Mouse (Mus musculus) hindbrain, embryonic 16.5 days (tissue): ENCODE measurements around the gene Gng2. TPM values are rescaled to one million over a fixed set of nuclear protein-coding genes. Genes with fewer than 3 reads are reported as not detected.

Source experiments
- ATAC-seq: fragments of 200-750 bp; cut with Nextera tagmentation; 2 replicates; pipeline ENCODE4 v1.8.0; 2017; ENCODE audit warnings: moderate TSS enrichment, moderate library complexity
- H3K27ac ChIP-seq: fragments of 300-500 bp; sonication (generic); 2 replicates; pipeline ENCODE4 v1.5.1; 2014; ENCODE audit warnings: low read depth, mild to moderate bottlenecking, control low read depth, low read length, moderate library complexity
- H3K27me3 ChIP-seq: fragments of 300-500 bp; sonication (generic); replicated peaks from 2 replicates; pipeline ENCODE4 v1.6.1; 2014; ENCODE audit warnings: low read length; ENCODE audit not compliant: control insufficient read depth, insufficient read depth
- H3K36me3 ChIP-seq: fragments of 300-500 bp; sonication (generic); 2 replicates; pipeline ENCODE4 v1.6.1; 2014; ENCODE audit warnings: mild to moderate bottlenecking, low read length, moderate library complexity, mixed read lengths; ENCODE audit not compliant: control insufficient read depth, insufficient read depth
- H3K4me1 ChIP-seq: fragments of 300-500 bp; sonication (generic); 2 replicates; pipeline ENCODE4 v1.6.1; 2014; ENCODE audit warnings: low read depth, low read length; ENCODE audit not compliant: control insufficient read depth, insufficient read depth
- H3K4me2 ChIP-seq: fragments of 300-500 bp; sonication (generic); 2 replicates; pipeline ENCODE4 v1.6.1; 2014; ENCODE audit warnings: mild to moderate bottlenecking, low read length, control low read depth, moderate library complexity
- H3K4me3 ChIP-seq: fragments of 300-500 bp; sonication (generic); 2 replicates; pipeline ENCODE4 v1.5.1; 2014; ENCODE audit warnings: mild to moderate bottlenecking, low read length, control low read depth, moderate library complexity
- H3K9ac ChIP-seq: fragments of 300-500 bp; sonication (generic); 2 replicates; pipeline ENCODE4 v1.6.1; 2014; ENCODE audit warnings: low read depth, mild to moderate bottlenecking, control low read depth, low read length, moderate library complexity
- H3K9me3 ChIP-seq: fragments of 300-500 bp; sonication (generic); 2 replicates; pipeline ENCODE4 v1.6.1; 2014; ENCODE audit warnings: mild to moderate bottlenecking, low read length, moderate library complexity; ENCODE audit not compliant: control insufficient read depth
- WGBS: fragments of 180-500 bp; shearing (Covaris S2); extraction: QIAGEN DNeasy Blood & Tissue Kit; methylation state at CpG from one replicate; pipeline ENCODE4 v1.1.7; 2014; 5-methylcytosine and 5-hydroxymethylcytosine counted together
- polyA plus RNA-seq: library from polyadenylated mRNA; unstranded; fragments of >200 nt; fragmentation: Nextera tagmentation; extraction: Ambion mirVana; gene quantifications from 2 replicates; pipeline ENCODE4 v1.2.1, GENCODE M21; 2015

The Gng2 gene
- polyA plus RNA-seq, 1 experiment from 2014 or later = 362 TPM

DNA sequence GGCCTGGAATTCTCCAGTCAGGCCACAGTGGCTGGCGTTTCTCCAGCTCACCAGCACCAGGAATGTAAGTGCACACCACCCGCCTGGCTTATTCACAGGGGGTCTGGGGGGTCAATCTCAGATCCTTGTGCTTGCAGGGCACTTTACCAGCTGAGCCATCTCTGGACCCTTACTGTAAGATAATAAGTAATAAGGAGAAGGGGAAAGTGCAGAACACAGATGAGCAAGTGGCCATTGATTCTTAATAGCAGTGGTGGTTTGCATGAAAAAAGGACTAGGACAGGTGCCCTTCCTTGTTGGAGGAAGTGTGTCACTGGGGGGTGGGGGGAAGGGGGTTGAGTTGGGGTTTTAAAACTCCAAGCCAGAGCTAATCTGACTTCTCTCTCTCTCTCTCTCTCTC is 50.3 kb downstream of the Gng2 start:
- 71% methylated on average over 2 of the region's 2 CpGs for WGBS
- Histone ChIP-seq H3K9me3 (no peaks in the 10 kb centered on the region), H3K27ac (no peak overlapping the region), H3K4me2 (no peak overlapping the region), H3K9ac (no peak overlapping the region), H3K36me3 (no peaks in the 10 kb centered on the region), H3K4me1 (no peaks in the 10 kb centered on the region), H3K4me3 (no peak overlapping the region), H3K27me3 (no peaks in the 10 kb centered on the region)
- ATAC-seq = no peak

DNA sequence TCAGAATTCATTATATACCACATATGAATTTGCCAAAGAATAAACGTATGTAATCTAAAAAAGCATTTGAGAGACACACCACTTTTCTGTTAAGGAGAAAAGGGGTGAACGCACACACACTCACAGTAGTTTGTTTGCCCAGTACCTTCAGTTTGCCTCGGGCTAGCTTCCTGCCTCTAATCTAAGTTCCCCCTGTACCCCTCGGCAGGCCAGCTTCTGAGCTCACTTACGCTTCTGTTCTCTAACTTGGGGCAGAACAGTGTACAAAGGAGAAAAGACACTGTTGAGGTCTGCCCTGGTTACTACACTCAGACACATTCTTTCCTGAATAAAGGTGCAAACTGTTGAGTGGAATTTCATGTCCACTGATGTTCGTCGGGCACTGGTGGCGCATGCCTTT is 51.1 kb downstream of the Gng2 start:
- Histone ChIP-seq H3K4me3 (no peak overlapping the region), H3K27me3 (no peaks in the 10 kb centered on the region), H3K9ac (no peak overlapping the region), H3K27ac (no peak overlapping the region), H3K4me1 (no peaks in the 10 kb centered on the region), H3K4me2 (no peak overlapping the region), H3K36me3 (no peaks in the 10 kb centered on the region), H3K9me3 (no peaks in the 10 kb centered on the region)
- WGBS = 86% methylated on average over 8 of the region's 8 CpGs
- no peak for ATAC-seq

- Histone ChIP-seq H3K9me3 (no peaks in the 10 kb centered on the region), H3K4me3 (no peak overlapping the region), H3K27ac (no peak overlapping the region), H3K36me3 (no peaks in the 10 kb centered on the region), H3K9ac (no peak overlapping the region), H3K4me2 (no peak overlapping the region), H3K4me1 (peaks cover 3% of the 10 kb centered on the region), H3K27me3 (no peaks in the 10 kb centered on the region)
- no peak for ATAC-seq
- 75% methylated on average over 6 of the region's 6 CpGs for WGBS
Measured at GRCm38 (mm10) chr14:19925157-19925556, 52.3 kb downstream of the Gng2 start.

DNA sequence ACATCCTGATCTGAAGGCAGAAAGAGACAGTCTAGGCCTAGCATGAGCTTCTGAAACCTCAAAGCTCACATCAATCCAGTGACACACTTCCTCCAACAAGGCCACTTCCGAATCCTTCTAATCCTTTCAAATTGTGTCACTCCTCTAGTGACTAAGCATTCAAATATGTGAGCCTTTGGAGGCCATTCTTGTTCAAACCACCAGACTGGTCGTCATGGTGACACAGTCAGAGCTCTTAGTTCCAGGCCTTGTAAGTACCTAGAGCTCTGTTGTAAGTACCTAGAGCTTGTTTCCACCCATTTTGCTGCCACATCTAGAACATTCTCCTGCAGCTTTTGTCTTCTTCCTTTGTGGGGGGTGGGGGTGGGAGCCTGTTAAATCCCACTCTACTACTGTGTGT is 53.3 kb downstream of the Gng2 start:
- Histone ChIP-seq H3K9ac (no peak overlapping the region), H3K27me3 (no peaks in the 10 kb centered on the region), H3K27ac (no peak overlapping the region), H3K4me2 (no peak overlapping the region), H3K4me3 (no peak overlapping the region), H3K9me3 (no peaks in the 10 kb centered on the region), H3K4me1 (peaks cover 9% of the 10 kb centered on the region), H3K36me3 (no peaks in the 10 kb centered on the region)
- ATAC-seq = no peak
- 88% methylated on average over 2 of the region's 2 CpGs for WGBS

- no peaks in the 10 kb centered on the region for H3K9me3 ChIP-seq
- WGBS = 12% methylated on average over 13 of the region's 13 CpGs
- ATAC-seq = peak; percentile 83
- peak overlapping the region; percentile 44 for H3K27ac ChIP-seq
- H3K27me3 ChIP-seq = no peaks in the 10 kb centered on the region
- no peak overlapping the region for H3K4me3 ChIP-seq
- H3K4me2 ChIP-seq = no peak overlapping the region
- peaks cover 9% of the 10 kb centered on the region for H3K4me1 ChIP-seq
- H3K9ac ChIP-seq = no peak overlapping the region
- H3K36me3 ChIP-seq = no peaks in the 10 kb centered on the region
Measured at GRCm38 (mm10) chr14:19920254-19920691, 57.2 kb downstream of the Gng2 start.

- Histone ChIP-seq H3K36me3 (peaks cover 4% of the 10 kb centered on the region; the same call in 1 of the 2 replicates), H3K9ac (no peak overlapping the region), H3K27ac (peak overlapping the region; percentile 44), H3K4me1 (peaks cover 9% of the 10 kb centered on the region), H3K4me3 (no peak overlapping the region), H3K27me3 (no peaks in the 10 kb centered on the region), H3K9me3 (no peaks in the 10 kb centered on the region), H3K4me2 (no peak overlapping the region)
- peak; percentile 21 for ATAC-seq
- 37% methylated on average over 7 of the region's 7 CpGs for WGBS
Measured at GRCm38 (mm10) chr14:19919789-19920188, 57.6 kb downstream of the Gng2 start.

DNA sequence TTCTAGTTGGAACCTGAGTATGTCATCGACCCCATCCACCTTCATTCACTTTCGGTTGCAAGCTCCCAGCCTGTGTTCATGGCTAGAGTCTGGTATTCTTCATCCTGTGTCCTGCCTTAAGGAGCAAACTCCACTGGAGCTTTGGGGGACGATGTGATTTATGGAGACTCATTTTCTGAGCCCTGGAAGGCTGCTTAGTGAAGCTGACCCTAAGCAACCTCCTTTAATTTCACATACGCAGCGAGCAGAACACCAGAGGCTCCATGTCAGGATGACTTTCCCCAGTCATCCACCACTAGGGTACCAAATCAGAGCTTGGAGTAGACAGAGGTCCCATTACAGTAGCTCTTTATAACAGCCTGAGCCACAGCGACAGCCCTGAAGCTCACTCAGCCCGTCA is 59.9 kb downstream of the Gng2 start:
- Histone ChIP-seq H3K27ac (no peak overlapping the region), H3K4me2 (no peak overlapping the region), H3K9ac (no peak overlapping the region), H3K36me3 (peaks cover 5% of the 10 kb centered on the region; the same call in 1 of the 2 replicates), H3K4me3 (no peak overlapping the region), H3K9me3 (no peaks in the 10 kb centered on the region), H3K4me1 (peaks cover 9% of the 10 kb centered on the region), H3K27me3 (no peaks in the 10 kb centered on the region)
- 83% methylated on average over 7 of the region's 7 CpGs for WGBS
- no peak for ATAC-seq

- Histone ChIP-seq H3K27ac (no peak overlapping the region), H3K4me3 (no peak overlapping the region), H3K4me1 (peaks cover 9% of the 10 kb centered on the region), H3K36me3 (peaks cover 5% of the 10 kb centered on the region; the same call in 1 of the 2 replicates), H3K4me2 (no peak overlapping the region), H3K9ac (no peak overlapping the region), H3K9me3 (no peaks in the 10 kb centered on the region), H3K27me3 (no peaks in the 10 kb centered on the region)
- ATAC-seq = no peak
- WGBS = 88% methylated on average over 2 of the region's 2 CpGs
Measured at GRCm38 (mm10) chr14:19916315-19916714, 61.1 kb downstream of the Gng2 start.

DNA sequence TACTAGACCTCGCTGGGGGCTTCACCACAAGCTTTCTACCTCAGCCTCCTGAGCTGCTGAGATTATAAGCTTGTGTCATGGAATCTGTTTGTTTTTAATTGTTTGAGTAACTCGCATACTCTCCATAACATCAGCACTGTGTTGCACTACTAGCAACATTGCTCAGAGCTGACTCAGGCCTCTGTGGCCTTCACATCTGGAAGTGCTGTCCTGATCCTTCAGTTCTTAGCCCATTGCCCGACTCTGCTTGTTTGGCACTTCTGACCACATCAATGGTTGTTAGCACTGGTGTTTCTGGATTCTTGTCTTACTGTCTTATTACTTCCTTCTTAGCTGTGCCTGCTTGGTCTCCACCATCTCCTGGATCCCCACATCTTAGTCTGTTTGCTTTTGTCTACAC is 64.5 kb downstream of the Gng2 start:
- H3K27ac ChIP-seq = no peak overlapping the region
- WGBS = 87% methylated on average over 3 of the region's 3 CpGs
- H3K4me3 ChIP-seq = no peak overlapping the region
- H3K4me2 ChIP-seq = no peak overlapping the region
- no peaks in the 10 kb centered on the region for H3K27me3 ChIP-seq
- H3K4me1 ChIP-seq = no peaks in the 10 kb centered on the region
- no peak overlapping the region for H3K9ac ChIP-seq
- no peak for ATAC-seq
- H3K9me3 ChIP-seq = no peaks in the 10 kb centered on the region
- peaks cover 5% of the 10 kb centered on the region; the same call in 1 of the 2 replicates for H3K36me3 ChIP-seq

DNA sequence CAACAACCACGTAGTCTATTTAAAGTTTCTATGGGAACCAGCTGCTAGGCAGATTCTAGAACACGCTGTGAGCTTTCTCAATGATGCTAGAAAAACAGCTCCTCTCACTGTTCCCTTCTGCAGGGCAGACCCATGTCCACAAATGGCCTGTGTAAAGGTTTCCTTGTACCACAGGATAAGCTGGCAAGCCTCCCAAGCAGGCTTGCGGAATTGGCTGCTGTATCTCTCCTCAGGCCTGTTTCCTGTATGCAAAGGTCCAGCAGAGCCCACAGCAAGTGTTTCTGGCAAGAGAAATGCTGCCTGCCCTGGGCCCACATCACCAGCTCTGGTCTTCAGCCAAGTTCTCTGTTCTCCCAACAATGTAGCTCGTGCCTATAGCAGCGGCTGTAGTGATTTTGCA is 71.8 kb downstream of the Gng2 start:
- Histone ChIP-seq H3K27me3 (no peaks in the 10 kb centered on the region), H3K4me1 (peaks cover 19% of the 10 kb centered on the region), H3K9ac (no peak overlapping the region), H3K9me3 (no peaks in the 10 kb centered on the region), H3K4me3 (no peak overlapping the region), H3K36me3 (no peaks in the 10 kb centered on the region), H3K4me2 (no peak overlapping the region), H3K27ac (peak overlapping the region; percentile 46)
- WGBS = 22% methylated on average over 5 of the region's 5 CpGs
- peak; percentile 90 for ATAC-seq
